Mouse (Mus musculus): ENCODE results near the gene Gucy2c.

Gucy2c gene

GRCm38 (mm10) chr6:136742352-136743118 is 39.0 kb downstream of the Gucy2c start:
- peak; percentile 81 for DNase-seq (ENCODE audit: low read depth, low spot score)

GRCm38 (mm10) chr6:136741281-136741680 is 40.3 kb downstream of the Gucy2c start:
- DNase-seq (ENCODE audit: low read depth, low spot score): no peak

GRCm38 (mm10) chr6:136735766-136736165 is 45.8 kb downstream of the Gucy2c start:
- DNase-seq (ENCODE audit: low read depth, low spot score): no peak

- no peak for DNase-seq (ENCODE audit: low read depth, low spot score)
These were observed 53.4 kb downstream of the Gucy2c start for GRCm38 (mm10) chr6:136728144-136728543.

GRCm38 (mm10) chr6:136723171-136723570 is 58.4 kb downstream of the Gucy2c start:
- DNase-seq (ENCODE audit: low read depth, low spot score): no peak

- DNase-seq (ENCODE audit: low read depth, low spot score): no peak
These were observed 59.0 kb downstream of the Gucy2c start for GRCm38 (mm10) chr6:136722565-136722964.

GRCm38 (mm10) chr6:136721925-136722324 is 59.6 kb downstream of the Gucy2c start:
- DNase-seq (ENCODE audit: low read depth, low spot score): no peak

GRCm38 (mm10) chr6:136720436-136720835 is 61.1 kb downstream of the Gucy2c start:
- no peak for DNase-seq (ENCODE audit: low read depth, low spot score)

GRCm38 (mm10) chr6:136715881-136716431 is 65.6 kb downstream of the Gucy2c start:
- DNase-seq (ENCODE audit: low read depth, low spot score): no peak

GRCm38 (mm10) chr6:136714097-136714496 is 67.5 kb downstream of the Gucy2c start:
- DNase-seq (ENCODE audit: low read depth, low spot score): no peak

- DNase-seq (ENCODE audit: low read depth, low spot score): no peak
These were observed 71.2 kb downstream of the Gucy2c start for GRCm38 (mm10) chr6:136710408-136710807.

GRCm38 (mm10) chr6:136708597-136708996 is 73.0 kb downstream of the Gucy2c start:
- no peak for DNase-seq (ENCODE audit: low read depth, low spot score)

GRCm38 (mm10) chr6:136701878-136702277 is 79.7 kb downstream of the Gucy2c start:
- DNase-seq (ENCODE audit: low read depth, low spot score): no peak

GRCm38 (mm10) chr6:136701185-136701584 is 80.4 kb downstream of the Gucy2c start:
- DNase-seq (ENCODE audit: low read depth, low spot score): no peak

- no peak for DNase-seq (ENCODE audit: low read depth, low spot score)
These were observed 90.3 kb downstream of the Gucy2c start for GRCm38 (mm10) chr6:136691314-136691713.

- DNase-seq (ENCODE audit: low read depth, low spot score): no peak
These were observed 91.0 kb downstream of the Gucy2c start for GRCm38 (mm10) chr6:136690527-136690926.

GRCm38 (mm10) chr6:136689790-136690413 is 91.7 kb downstream of the Gucy2c start:
- no peak for DNase-seq (ENCODE audit: low read depth, low spot score)

- no peak for DNase-seq (ENCODE audit: low read depth, low spot score)
These were observed 96.1 kb downstream of the Gucy2c start for GRCm38 (mm10) chr6:136685433-136685832.

- DNase-seq (ENCODE audit: low read depth, low spot score): no peak
These were observed 97.9 kb downstream of the Gucy2c start for GRCm38 (mm10) chr6:136683410-136684334.

- DNase-seq (ENCODE audit: low read depth, low spot score): no peak
These were observed 102.2 kb downstream of the Gucy2c start for GRCm38 (mm10) chr6:136679381-136679780.

- DNase-seq (ENCODE audit: low read depth, low spot score): no peak
These were observed 106.6 kb downstream of the Gucy2c start for GRCm38 (mm10) chr6:136674935-136675334.

- DNase-seq (ENCODE audit: low read depth, low spot score): no peak
These were observed 109.1 kb downstream of the Gucy2c start for GRCm38 (mm10) chr6:136672467-136672866.
